Mouse (Mus musculus): Measurements from ENCODE around the gene Krt1. TPM values are rescaled to one million over a fixed set of nuclear protein-coding genes. Genes with fewer than 3 reads are reported as not detected.

Gene Krt1
- polyA plus RNA-seq, 1 experiment from 2014 or later = 0.55 TPM

GRCm38 (mm10) chr15:101803052-101803822, 47.4 kb downstream of the Krt1 start:
- no peaks in the 10 kb centered on the region for H3K9me3 ChIP-seq (ENCODE audit: control insufficient read depth, low read length)
- H3K4me3 ChIP-seq (ENCODE audit: control insufficient read depth in 1 of 2, insufficient read depth in 1 of 2, low read depth in 1 of 2, low read length in 2 of 2) = no peak overlapping the region
- no peak for ATAC-seq (ENCODE audit: insufficient number of reproducible peaks, insufficient read depth, low FRiP score, low read depth)
- 77% methylated on average over 11 of the region's 11 CpGs for WGBS
- peaks cover 4% of the 10 kb centered on the region; the same call in 1 of the 2 replicates for H3K27me3 ChIP-seq (ENCODE audit: control insufficient read depth, insufficient read depth, low read length)
- no peak overlapping the region for H3K27ac ChIP-seq (replicated peaks in 1 of 2; ENCODE audit: control insufficient read depth in 1 of 2, insufficient read depth in 1 of 2, low read depth in 2 of 2, low read length in 2 of 2)
- H3K4me1 ChIP-seq (ENCODE audit: control insufficient read depth in 2 of 2, insufficient read depth in 2 of 2, low read length in 2 of 2) = no peaks in the 10 kb centered on the region
- no peaks in the 10 kb centered on the region for H3K36me3 ChIP-seq (ENCODE audit: control insufficient read depth, insufficient read depth, low read length)
- H3K9ac ChIP-seq (ENCODE audit: low read length) = no peak overlapping the region
- no peak overlapping the region for H3K4me2 ChIP-seq (ENCODE audit: low read length)

GRCm38 (mm10) chr15:101802296-101802835, 48.2 kb downstream of the Krt1 start, which contains the start of gene Krt73:
Krt73 (minus strand) TSS chr15:101802346.
- no peaks in the 10 kb centered on the region for H3K9me3 ChIP-seq (ENCODE audit: control insufficient read depth, low read length)
- 76% methylated on average over 6 of the region's 6 CpGs for WGBS

More at GRCm38 (mm10) chr15:101802296-101802835, 48.2 kb downstream of the Krt1 start, which contains the start of gene Krt73:
- Histone ChIP-seq H3K9ac (ENCODE audit: low read length) (no peak within 1 kb of the TSS), H3K36me3 (ENCODE audit: control insufficient read depth, insufficient read depth, low read length) (no peaks in the 10 kb centered on the region), H3K4me2 (ENCODE audit: low read length) (no peak within 1 kb of the TSS), H3K4me1 (ENCODE audit: control insufficient read depth in 2 of 2, insufficient read depth in 2 of 2, low read length in 2 of 2) (no peaks in the 10 kb centered on the region), H3K4me3 (ENCODE audit: control insufficient read depth in 1 of 2, insufficient read depth in 1 of 2, low read depth in 1 of 2, low read length in 2 of 2) (no peak within 1 kb of the TSS), H3K27ac (replicated peaks in 1 of 2; ENCODE audit: control insufficient read depth in 1 of 2, insufficient read depth in 1 of 2, low read depth in 2 of 2, low read length in 2 of 2) (no peak within 1 kb of the TSS), H3K27me3 (ENCODE audit: control insufficient read depth, insufficient read depth, low read length) (peaks cover 7% of the 10 kb centered on the region; the same call in 1 of the 2 replicates)
- no peak for ATAC-seq (ENCODE audit: insufficient number of reproducible peaks, insufficient read depth, low FRiP score, low read depth)

Small RNA genes lying within 50 kb of the gene (microRNA-seq; reads per million reads assigned to microRNA genes)
- not detected for gene Gm44356

Other genes with a start within 250 kb of the Krt1 start
- not detected in 2 replicates for gene Gm5414, start 222.6 kb downstream of the Krt1 start, polyA plus RNA-seq (2014; fragmentation: Nextera tagmentation; extraction: Ambion mirVana)
- not detected in 2 replicates for gene Gm5478, start 203.4 kb downstream of the Krt1 start, polyA plus RNA-seq (2014; fragmentation: Nextera tagmentation; extraction: Ambion mirVana)
- gene Krt6b, start 170.5 kb downstream of the Krt1 start, polyA plus RNA-seq (2014; fragmentation: Nextera tagmentation; extraction: Ambion mirVana) = not detected in 2 replicates
- gene Krt6a, start 156.5 kb downstream of the Krt1 start, polyA plus RNA-seq (2014; fragmentation: Nextera tagmentation; extraction: Ambion mirVana) = not detected in 2 replicates
- not detected in 2 replicates for gene Krt5, start 137.9 kb downstream of the Krt1 start, polyA plus RNA-seq (2014; fragmentation: Nextera tagmentation; extraction: Ambion mirVana)
- gene Krt71, start 107.7 kb downstream of the Krt1 start, polyA plus RNA-seq (2014; fragmentation: Nextera tagmentation; extraction: Ambion mirVana) = not detected in 2 replicates
- not detected in 2 replicates for gene Krt72, start 64.3 kb downstream of the Krt1 start, polyA plus RNA-seq (2014; fragmentation: Nextera tagmentation; extraction: Ambion mirVana)
- not detected in 2 replicates for gene Krt73, start 48.4 kb downstream of the Krt1 start, polyA plus RNA-seq (2014; fragmentation: Nextera tagmentation; extraction: Ambion mirVana)
- gene Krt2, start 32.6 kb downstream of the Krt1 start, polyA plus RNA-seq (2014; fragmentation: Nextera tagmentation; extraction: Ambion mirVana) = not detected in 2 replicates
- not detected in 2 replicates for gene Krt77, start 18.9 kb upstream of the Krt1 start, polyA plus RNA-seq (2014; fragmentation: Nextera tagmentation; extraction: Ambion mirVana)
- not detected in 2 replicates for gene Krt76, start 42.1 kb upstream of the Krt1 start, polyA plus RNA-seq (2014; fragmentation: Nextera tagmentation; extraction: Ambion mirVana)
- gene Krt4, start 73.9 kb upstream of the Krt1 start, polyA plus RNA-seq (2014; fragmentation: Nextera tagmentation; extraction: Ambion mirVana) = 0.42 TPM in 1 of 2 replicates, not detected in the other
- gene Krt79, start 89.5 kb upstream of the Krt1 start, polyA plus RNA-seq (2014; fragmentation: Nextera tagmentation; extraction: Ambion mirVana) = 0.51 and 0.63 TPM in 2 replicates
- not detected in 2 replicates for gene Krt78, start 103.5 kb upstream of the Krt1 start, polyA plus RNA-seq (2014; fragmentation: Nextera tagmentation; extraction: Ambion mirVana)
- 8.6 and 11.9 TPM in 2 replicates for gene Krt8, start 153.7 kb upstream of the Krt1 start, polyA plus RNA-seq (2014; fragmentation: Nextera tagmentation; extraction: Ambion mirVana)
- 15.4 and 20.6 TPM in 2 replicates for gene Krt18, start 177.4 kb upstream of the Krt1 start, polyA plus RNA-seq (2014; fragmentation: Nextera tagmentation; extraction: Ambion mirVana)
- 70.8 and 78.0 TPM in 2 replicates for gene Eif4b, start 223.0 kb upstream of the Krt1 start, polyA plus RNA-seq (2014; fragmentation: Nextera tagmentation; extraction: Ambion mirVana)
- gene Tns2, start 249.6 kb upstream of the Krt1 start, polyA plus RNA-seq (2014; fragmentation: Nextera tagmentation; extraction: Ambion mirVana) = 27.2 and 30.1 TPM in 2 replicates